Mouse (Mus musculus): Measurements from ENCODE around the gene Syt9. TPM values are rescaled to one million over a fixed set of nuclear protein-coding genes. Genes with fewer than 3 reads are reported as not detected.
A peak's percentile ranks its signal among the peaks of the same experiment; 100 is the strongest.

Syt9 gene
- polyA plus RNA-seq, 1 experiment, result 0.07 TPM

GRCm38 (mm10) chr7:107568971-107569370, 198.4 kb downstream of the Syt9 start:
- H3K36me3 ChIP-seq (ENCODE audit: control insufficient read depth, insufficient read depth, low read length), result no peaks in the 10 kb centered on the region
- H3K27me3 ChIP-seq (ENCODE audit: control insufficient read depth, insufficient read depth, low read length), result no peaks in the 10 kb centered on the region
- H3K27ac ChIP-seq (ENCODE audit: control insufficient read depth, insufficient read depth, low read length), result no peak overlapping the region
- TF ChIP-seq CTCF (IDR thresholded peaks at IDR 0.05; ENCODE audit: borderline replicate concordance, control insufficient read depth, extremely low read depth, insufficient read depth, low read length, poor library complexity), result no peak
- no peak for TF ChIP-seq POLR2A (IDR thresholded peaks at IDR 0.05; ENCODE audit: control insufficient read depth, extremely low read depth, insufficient read depth, low read length, poor library complexity)
- H3K4me1 ChIP-seq (replicated peaks; ENCODE audit: control insufficient read depth, insufficient read depth, low read length), result no peaks in the 10 kb centered on the region
- no peak overlapping the region for H3K4me3 ChIP-seq (ENCODE audit: control insufficient read depth, insufficient read depth, low read length)
- WGBS, result 44% methylated on average over 4 of the region's 4 CpGs
- no peak for DNase-seq

DNA sequence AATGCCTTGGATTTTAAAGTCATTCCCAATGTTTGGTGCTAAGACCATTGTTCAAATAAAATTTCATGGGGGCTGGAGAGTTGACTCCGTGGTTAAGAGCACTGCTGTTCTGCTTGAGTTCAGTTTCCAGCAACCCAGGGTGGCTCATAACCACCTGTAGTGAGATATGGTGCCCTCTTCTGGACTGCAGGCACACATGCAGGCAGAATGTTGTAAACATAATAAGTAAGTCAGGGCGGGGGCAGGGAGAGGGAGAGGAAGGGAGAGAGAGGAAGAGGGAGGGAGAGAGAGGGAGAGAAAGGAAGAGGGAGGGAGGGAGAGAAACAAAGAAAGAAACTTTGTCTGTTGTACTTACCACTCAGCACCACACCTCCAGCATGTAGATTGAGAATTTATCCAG, 203.3 kb downstream of the Syt9 start:
- no peak overlapping the region for H3K4me3 ChIP-seq (ENCODE audit: control insufficient read depth, insufficient read depth, low read length)
- H3K27ac ChIP-seq (ENCODE audit: control insufficient read depth, insufficient read depth, low read length), result no peak overlapping the region
- H3K27me3 ChIP-seq (ENCODE audit: control insufficient read depth, insufficient read depth, low read length), result no peaks in the 10 kb centered on the region
- TF ChIP-seq POLR2A (IDR thresholded peaks at IDR 0.05; ENCODE audit: control insufficient read depth, extremely low read depth, insufficient read depth, low read length, poor library complexity) (no peak), CTCF (IDR thresholded peaks at IDR 0.05; ENCODE audit: borderline replicate concordance, control insufficient read depth, extremely low read depth, insufficient read depth, low read length, poor library complexity) (no peak)
- H3K4me1 ChIP-seq (replicated peaks; ENCODE audit: control insufficient read depth, insufficient read depth, low read length), result no peaks in the 10 kb centered on the region
- no peak for DNase-seq
- WGBS, result 86% methylated on average over 2 of the region's 2 CpGs
- H3K36me3 ChIP-seq (ENCODE audit: control insufficient read depth, insufficient read depth, low read length), result no peaks in the 10 kb centered on the region

DNA sequence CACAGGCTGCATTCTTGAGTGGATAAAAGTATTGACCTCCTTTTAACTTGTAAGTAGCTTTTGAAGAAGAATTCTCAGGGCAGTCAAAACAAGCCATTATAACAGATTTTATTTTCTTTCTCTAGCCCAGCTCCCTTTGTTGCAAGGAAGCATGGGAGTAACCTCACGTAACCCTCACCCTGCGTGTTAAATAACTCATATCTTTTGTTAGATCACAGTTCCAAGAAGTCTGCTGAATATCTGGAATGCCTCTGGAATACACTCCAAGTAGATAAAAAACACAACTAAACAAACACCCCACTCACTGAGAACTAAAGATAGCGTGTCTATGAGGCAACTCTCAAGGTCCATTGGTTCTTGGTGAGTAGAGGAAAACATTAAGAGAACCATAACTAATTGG, 203.7 kb downstream of the Syt9 start:
- Histone ChIP-seq H3K36me3 (ENCODE audit: control insufficient read depth, insufficient read depth, low read length) (no peaks in the 10 kb centered on the region), H3K27ac (ENCODE audit: control insufficient read depth, insufficient read depth, low read length) (no peak overlapping the region), H3K4me3 (ENCODE audit: control insufficient read depth, insufficient read depth, low read length) (no peak overlapping the region), H3K4me1 (replicated peaks; ENCODE audit: control insufficient read depth, insufficient read depth, low read length) (no peaks in the 10 kb centered on the region), H3K27me3 (ENCODE audit: control insufficient read depth, insufficient read depth, low read length) (no peaks in the 10 kb centered on the region)
- DNase-seq, result no peak
- 94% methylated on average over 3 of the region's 3 CpGs for WGBS
- TF ChIP-seq CTCF (IDR thresholded peaks at IDR 0.05; ENCODE audit: borderline replicate concordance, control insufficient read depth, extremely low read depth, insufficient read depth, low read length, poor library complexity) (no peak), POLR2A (IDR thresholded peaks at IDR 0.05; ENCODE audit: control insufficient read depth, extremely low read depth, insufficient read depth, low read length, poor library complexity) (no peak)

GRCm38 (mm10) chr7:107592641-107593040, 222.1 kb downstream of the Syt9 start:
- no peak overlapping the region for H3K27ac ChIP-seq (ENCODE audit: control insufficient read depth, insufficient read depth, low read length)
- 0 out of 2 replicates have a peak, but pooled peaks cover 3% of the 10 kb centered on the region for H3K27me3 ChIP-seq (ENCODE audit: control insufficient read depth, insufficient read depth, low read length)
- peaks cover 8% of the 10 kb centered on the region for H3K4me1 ChIP-seq (replicated peaks; ENCODE audit: control insufficient read depth, insufficient read depth, low read length)
- no peak overlapping the region for H3K4me3 ChIP-seq (ENCODE audit: control insufficient read depth, insufficient read depth, low read length)
- WGBS, result 83% methylated on average over 2 of the region's 2 CpGs
- no peak for DNase-seq
- no peaks in the 10 kb centered on the region for H3K36me3 ChIP-seq (ENCODE audit: control insufficient read depth, insufficient read depth, low read length)
- TF ChIP-seq POLR2A (IDR thresholded peaks at IDR 0.05; ENCODE audit: control insufficient read depth, extremely low read depth, insufficient read depth, low read length, poor library complexity) (no peak), CTCF (IDR thresholded peaks at IDR 0.05; ENCODE audit: borderline replicate concordance, control insufficient read depth, extremely low read depth, insufficient read depth, low read length, poor library complexity) (no peak)

- WGBS, result 11% methylated on average over 7 of the region's 7 CpGs
- no peak for DNase-seq
- H3K27me3 ChIP-seq (ENCODE audit: control insufficient read depth, insufficient read depth, low read length), result 0 out of 2 replicates have a peak, but pooled peaks cover 3% of the 10 kb centered on the region
Observed at GRCm38 (mm10) chr7:107593904-107594303, 223.4 kb downstream of the Syt9 start.

GRCm38 (mm10) chr7:107594325-107594856, 223.9 kb downstream of the Syt9 start:
- TF ChIP-seq POLR2A (IDR thresholded peaks at IDR 0.05; ENCODE audit: control insufficient read depth, extremely low read depth, insufficient read depth, low read length, poor library complexity) (no peak), CTCF (IDR thresholded peaks at IDR 0.05; ENCODE audit: borderline replicate concordance, control insufficient read depth, extremely low read depth, insufficient read depth, low read length, poor library complexity) (no peak)
- Histone ChIP-seq H3K36me3 (ENCODE audit: control insufficient read depth, insufficient read depth, low read length) (no peaks in the 10 kb centered on the region), H3K27ac (ENCODE audit: control insufficient read depth, insufficient read depth, low read length) (peak overlapping the region; percentile 56; the same call in 1 of the 2 replicates), H3K4me1 (replicated peaks; ENCODE audit: control insufficient read depth, insufficient read depth, low read length) (peaks cover 8% of the 10 kb centered on the region), H3K27me3 (ENCODE audit: control insufficient read depth, insufficient read depth, low read length) (0 out of 2 replicates have a peak, but pooled peaks cover 3% of the 10 kb centered on the region), H3K4me3 (ENCODE audit: control insufficient read depth, insufficient read depth, low read length) (peak overlapping the region; percentile 48)
- WGBS, result 2% methylated on average over 16 of the region's 16 CpGs
- peak; percentile 34 for DNase-seq

More at GRCm38 (mm10) chr7:107593904-107594303, 223.4 kb downstream of the Syt9 start:
- no peak for TF ChIP-seq CTCF (IDR thresholded peaks at IDR 0.05; ENCODE audit: borderline replicate concordance, control insufficient read depth, extremely low read depth, insufficient read depth, low read length, poor library complexity)
- TF ChIP-seq POLR2A (IDR thresholded peaks at IDR 0.05; ENCODE audit: control insufficient read depth, extremely low read depth, insufficient read depth, low read length, poor library complexity), result no peak
- Histone ChIP-seq H3K36me3 (ENCODE audit: control insufficient read depth, insufficient read depth, low read length) (no peaks in the 10 kb centered on the region), H3K4me3 (ENCODE audit: control insufficient read depth, insufficient read depth, low read length) (no peak overlapping the region), H3K27ac (ENCODE audit: control insufficient read depth, insufficient read depth, low read length) (no peak overlapping the region; the same call in 1 of the 2 replicates), H3K4me1 (replicated peaks; ENCODE audit: control insufficient read depth, insufficient read depth, low read length) (peaks cover 8% of the 10 kb centered on the region)
